Mouse (Mus musculus): ENCODE results near the gene Msto1. TPM values are rescaled to one million over a fixed set of nuclear protein-coding genes. Genes with fewer than 3 reads are reported as not detected.
"Not testable (repeated sequence)": the region's sequence is repeated elsewhere in the genome, so short reads cannot be mapped to it uniquely, and the experiment has no call there.

Gene Msto1
- total RNA-seq (2021) = 10 to 100 TPM; 14.1 to 15.7 TPM

DNA sequence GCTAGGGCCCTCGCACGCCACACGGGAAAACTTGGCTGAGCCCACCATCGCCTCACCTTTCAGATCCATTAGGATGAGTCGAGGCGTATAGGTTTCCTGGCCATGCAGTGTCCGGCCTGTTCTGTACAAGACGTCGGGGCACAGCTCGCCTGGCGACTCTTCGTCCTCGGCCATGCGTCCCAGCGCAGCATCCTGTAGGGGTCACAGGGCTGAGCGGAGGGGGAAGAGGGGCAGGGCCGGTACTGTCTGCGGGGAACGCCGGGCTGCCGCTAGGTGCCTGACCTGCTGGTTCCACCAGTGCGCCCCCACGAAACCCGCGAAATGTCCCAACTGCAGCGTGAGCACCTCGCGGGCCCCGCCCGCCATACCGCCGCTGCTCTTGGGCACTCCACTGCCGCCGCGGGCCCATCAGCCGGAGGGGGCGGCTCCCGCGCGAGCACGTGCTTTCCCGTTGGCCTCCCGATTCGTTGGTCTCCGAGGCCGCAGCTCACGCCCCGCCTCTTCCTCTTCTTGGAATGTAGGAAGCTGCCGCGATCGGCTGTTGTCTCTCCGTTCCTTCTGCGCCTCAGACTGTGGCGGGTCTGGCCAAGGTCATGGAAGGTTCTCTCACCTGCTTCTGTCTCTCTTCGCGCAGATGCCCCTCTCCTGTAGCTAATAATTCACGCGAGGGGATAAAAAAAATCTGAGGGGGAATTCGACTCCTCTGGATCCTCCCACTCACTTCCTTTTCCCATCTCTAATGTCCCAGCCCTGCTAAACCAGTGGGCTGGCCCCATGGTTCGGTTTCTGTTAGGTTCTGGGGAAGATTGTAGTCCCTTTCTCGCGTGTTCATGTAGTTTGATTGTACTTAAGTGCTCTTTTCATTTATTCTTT lies at the start of gene Msto1:
Gene Msto1 (minus strand): TSS at position 489 of the 873 bp plus-strand sequence.
- peak; percentile 89 to 91 for DNase-seq
- intact Hi-C loops (cut with DNase I) = loop anchor here (10.0 kb wide), 1 partner anchor 251 kb away; the partner anchor contains the start of genes Clk2 and Hcn3

DNA sequence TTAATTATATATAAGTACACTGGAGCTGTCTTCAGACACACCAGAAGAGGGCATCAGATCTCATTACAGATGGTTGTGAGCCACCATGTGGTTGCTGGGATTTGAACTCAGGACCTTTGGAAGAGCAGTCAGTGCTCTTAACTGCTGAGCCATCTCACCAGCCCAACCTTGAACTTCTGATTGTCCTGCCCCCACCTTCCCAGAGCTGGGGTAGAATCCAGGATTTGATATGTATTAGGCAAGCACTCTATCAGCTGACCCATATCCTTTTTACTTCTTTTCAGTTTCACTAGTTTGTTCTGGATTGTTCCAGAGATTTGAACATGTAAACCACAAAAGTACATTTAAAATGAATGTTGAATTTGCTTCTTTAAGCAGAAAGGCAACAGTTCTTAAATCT lies 49.4 kb upstream of the Msto1 start:
- DNase-seq; intact Hi-C loops (cut with DNase I): not testable (repeated sequence)

DNA sequence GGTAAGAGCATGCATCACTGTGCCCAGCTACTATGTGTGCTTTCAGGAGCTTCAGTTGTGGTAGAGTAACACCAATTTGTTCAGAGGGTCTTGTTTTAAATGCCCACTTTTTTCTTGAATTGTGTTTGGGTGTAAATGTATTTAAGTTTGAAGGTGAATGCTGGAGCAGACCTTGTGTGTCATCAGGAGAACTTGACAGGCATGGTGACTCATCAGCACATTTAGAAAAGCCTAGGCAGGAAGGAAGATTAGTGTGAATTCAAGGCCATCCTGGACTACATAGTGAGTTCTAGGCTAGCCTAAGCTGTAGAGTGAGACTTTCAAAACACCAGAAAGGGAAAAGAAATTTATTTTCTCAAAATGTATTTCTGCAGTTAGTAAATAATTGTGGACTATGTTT lies 39.9 kb upstream of the Msto1 start:
- intact Hi-C loops (cut with DNase I) = no loop called here
- no peak for DNase-seq

DNA sequence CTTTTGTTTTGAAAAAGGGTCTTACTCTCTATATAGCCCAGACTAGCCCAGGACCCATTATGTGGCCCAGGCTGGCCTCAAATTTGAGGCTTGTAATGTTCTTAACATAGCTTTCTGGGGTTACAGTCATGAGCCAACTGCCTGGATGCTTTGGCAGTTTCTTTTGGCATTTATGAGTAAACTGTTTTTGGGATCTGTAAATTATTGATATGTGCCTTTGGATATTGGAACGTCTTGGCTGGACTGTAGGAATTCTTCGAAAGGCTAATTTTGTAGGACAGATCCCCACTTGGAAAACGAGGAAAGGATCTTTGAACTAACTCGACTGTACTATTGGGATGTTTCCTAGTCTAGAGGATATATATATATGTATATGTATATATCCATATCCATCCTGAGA lies 39.4 kb upstream of the Msto1 start:
- intact Hi-C loops (cut with DNase I) = no loop called here
- DNase-seq = no peak

DNA sequence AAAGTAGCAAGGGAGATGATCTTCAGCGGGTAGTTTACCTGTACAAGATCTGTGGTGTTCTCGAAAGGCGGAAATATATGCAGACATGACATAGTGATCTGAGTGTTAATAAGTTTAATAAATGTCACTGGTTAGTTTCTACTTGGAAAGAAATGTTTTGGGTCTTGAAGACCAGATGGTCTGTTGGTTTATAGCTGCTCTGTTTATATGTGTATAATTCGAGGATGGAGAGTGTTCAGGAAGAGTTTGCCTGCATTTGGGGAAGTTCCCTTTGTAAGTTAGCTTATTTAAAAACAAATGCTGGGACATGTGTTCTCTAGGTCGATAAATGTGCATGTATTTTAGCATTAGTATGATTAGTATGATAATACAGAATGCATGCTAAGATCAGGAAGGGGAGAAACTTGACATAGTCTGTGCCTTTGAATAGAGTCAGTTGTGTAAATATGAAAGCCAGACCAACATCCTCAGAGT lies 37.6 kb upstream of the Msto1 start:
- no peak for DNase-seq
- intact Hi-C loops (cut with DNase I) = no loop called here

DNA sequence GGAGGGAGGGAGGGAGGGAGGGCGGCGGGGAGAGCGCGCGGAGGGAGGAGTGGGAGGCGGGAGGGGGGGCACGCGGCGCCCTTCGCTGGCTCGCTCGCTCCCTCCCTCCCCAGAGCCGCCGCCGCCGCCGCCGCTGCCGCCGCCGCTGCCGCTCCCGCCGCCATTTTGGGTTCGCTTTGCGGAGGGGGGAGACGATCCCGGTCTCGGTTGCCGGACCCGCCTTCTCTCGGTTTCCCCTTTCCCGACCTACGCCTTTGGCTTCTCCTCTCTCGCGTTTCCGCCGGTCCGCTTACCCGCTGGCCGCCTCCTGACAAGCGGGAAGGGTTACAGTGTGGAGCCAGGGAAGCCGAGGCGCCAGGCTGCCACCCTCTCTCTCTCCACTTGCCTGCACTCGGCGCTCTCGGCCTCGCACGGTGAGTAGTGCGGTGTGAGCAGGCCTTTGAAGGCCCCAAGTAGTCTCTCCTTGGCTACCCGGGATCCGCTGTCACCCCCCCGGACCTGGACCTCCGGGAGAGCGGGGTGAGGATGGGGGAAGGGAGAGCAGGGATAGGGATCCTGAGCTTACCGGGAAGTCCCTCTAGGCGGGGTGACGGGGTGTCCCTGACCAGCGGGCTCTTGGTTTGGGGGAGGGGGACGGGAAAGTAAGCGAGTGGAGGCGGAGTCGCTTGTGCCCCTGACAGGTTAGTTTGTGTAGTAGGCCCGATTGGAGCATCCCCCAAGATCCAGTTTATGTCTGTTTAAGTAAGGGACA lies 37.0 kb upstream of the Msto1 start, which contains the start of the genes Ash1l and Dap3:
Gene Ash1l (plus strand): TSS at position 47 of the 751 bp plus-strand sequence.
Gene Dap3 (minus strand): TSS at position 606 of the 751 bp plus-strand sequence.
- DNase-seq = peak; percentile 77 to 88
- intact Hi-C loops (cut with DNase I) = no loop called here

DNA sequence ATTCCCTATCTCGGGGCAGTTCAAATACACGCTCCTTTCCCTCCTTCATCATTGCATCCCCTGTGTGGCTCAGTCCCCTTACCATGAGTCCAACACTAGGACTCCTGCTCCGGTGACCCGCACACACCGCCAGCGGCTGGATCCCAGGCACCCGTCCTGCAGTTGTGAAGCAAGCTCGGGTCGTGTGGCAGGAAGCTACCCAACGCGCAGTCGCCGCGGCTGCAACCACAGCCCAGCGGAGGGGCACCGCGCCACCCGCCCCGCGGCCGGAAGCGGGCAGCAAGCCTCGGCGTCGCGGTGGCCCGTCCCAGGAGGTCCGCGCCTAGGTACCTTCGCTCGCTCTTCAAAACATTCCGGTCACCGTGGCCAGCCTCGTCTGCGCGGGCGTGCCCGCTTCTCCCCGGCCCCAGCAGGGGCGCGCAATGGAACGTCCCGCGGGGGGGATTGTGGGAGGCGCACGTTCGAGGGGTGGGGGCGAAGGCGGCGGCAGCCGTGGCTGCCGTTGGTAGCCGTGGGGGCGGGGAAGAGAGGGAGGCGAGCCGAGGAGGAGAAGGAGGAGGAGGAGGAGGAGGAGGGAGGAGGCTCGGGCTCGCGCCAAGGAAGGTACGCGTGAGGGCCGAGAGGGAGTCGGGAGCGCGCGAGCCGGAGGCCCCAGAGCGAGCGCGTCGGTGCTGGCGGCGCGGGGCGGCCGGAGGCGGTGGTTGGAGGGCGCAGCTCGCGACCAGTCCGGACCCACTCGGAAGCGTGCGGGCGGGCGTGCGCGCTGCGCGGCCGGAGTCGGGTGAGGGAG lies 36.2 kb upstream of the Msto1 start:
- intact Hi-C loops (cut with DNase I) = loop anchor here (10.0 kb wide), 1 partner anchor 215 kb away; the partner anchor contains the start of genes Clk2 and Hcn3
- DNase-seq = peak; percentile 86 to 91

DNA sequence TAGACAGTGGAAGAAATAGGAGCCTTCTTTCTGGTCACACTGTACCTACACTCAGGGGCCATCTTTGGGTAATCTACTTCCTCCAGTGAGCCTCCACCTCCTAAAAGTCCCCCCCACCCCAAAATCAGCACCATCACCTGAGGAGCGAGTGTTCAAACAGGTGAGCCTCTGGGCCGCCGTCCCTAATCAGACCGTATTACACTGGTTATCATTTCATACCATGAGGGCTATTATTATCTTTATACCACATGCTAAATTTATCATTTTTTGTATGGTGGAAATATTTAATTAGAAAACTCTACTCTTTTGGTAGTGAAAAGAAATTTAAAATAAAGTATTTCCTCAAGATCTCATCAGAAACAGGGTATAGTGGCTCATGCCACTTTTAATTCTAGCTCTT lies 30.3 kb upstream of the Msto1 start:
- intact Hi-C loops (cut with DNase I) = loop anchor here (5.0 to 10.0 kb wide), 2 partner anchors 48 to 221 kb away; partner anchors contain the start of genes Clk2 and Hcn3

DNA sequence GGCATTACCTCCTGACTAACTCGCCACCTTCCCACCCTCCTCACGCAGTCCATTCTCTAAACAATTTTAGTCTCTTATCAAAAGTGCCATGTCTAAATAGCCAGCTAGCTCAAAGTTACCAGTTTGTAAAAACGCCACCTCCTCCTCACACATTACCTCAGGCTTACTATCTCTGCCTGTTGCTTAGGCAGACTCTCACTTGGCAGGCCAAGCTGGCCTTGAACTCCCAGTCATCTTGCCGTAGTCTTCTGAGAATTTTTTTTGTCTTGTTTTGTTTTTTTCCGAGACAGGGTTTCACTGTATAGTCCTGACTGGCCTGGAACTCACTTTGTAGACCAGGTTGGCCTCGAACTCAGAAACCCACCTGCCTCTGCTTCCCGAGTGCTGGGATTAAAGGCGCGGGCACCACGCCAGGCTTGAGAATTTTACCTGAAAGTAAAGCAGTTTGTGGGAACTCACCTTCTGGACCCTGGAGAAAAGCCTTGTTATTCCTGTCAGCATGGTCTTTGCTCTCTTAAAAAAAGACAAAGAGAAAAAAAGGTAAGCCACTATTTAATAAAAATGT lies 28.6 kb upstream of the Msto1 start:
- intact Hi-C loops (cut with DNase I) = loop anchor here (5.0 to 10.0 kb wide), 2 partner anchors 50 to 222 kb away; partner anchors contain the start of genes Clk2 and Hcn3
- DNase-seq = no peak

More for the DNA sequence above, 30.3 kb upstream of the Msto1 start:
- DNase-seq = no peak

DNA sequence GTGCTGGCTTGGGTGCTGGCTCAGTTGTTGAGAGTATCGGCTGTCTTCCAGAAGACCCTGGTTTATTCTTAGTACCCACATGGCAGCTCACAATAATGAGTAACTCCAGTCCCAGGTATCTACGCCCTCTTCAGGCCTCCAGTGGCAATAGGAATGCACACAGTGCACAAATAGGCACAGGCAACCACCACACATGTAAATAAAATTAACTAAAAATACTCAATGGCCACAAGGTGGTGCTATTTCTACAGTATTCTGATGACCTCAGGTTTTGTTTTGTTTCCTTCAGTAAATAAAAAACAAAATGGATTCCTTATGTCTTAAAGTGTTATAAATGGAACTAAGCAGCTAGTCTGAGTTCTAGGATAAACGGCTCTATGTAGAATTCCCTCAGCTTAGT lies 25.9 kb upstream of the Msto1 start:
- no peak for DNase-seq
- intact Hi-C loops (cut with DNase I) = loop anchor here (2.0 to 10.0 kb wide), 3 partner anchors 53 to 225 kb away; partner anchors contain the start of genes Clk2 and Hcn3

DNA sequence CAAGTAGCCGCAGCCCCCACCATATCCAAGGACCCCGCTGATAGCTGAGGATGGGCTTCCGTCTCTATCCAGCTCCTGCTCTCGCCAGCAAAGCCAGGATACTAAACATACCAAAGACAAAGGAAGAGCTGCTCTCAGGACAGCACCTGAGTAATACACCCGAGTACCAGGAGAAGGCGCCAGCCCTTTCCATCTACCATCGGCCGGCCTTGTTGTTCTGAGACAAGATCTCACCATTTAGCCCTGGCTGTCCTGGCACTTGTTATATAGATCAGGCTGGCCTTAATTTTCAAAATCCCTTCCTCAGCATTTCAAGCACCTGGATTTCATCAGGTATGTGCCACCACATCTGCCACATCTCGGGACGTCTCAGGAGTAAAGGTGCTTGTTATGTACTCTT lies 25.3 kb upstream of the Msto1 start:
- intact Hi-C loops (cut with DNase I) = loop anchor here (2.0 kb wide), 1 partner anchor 92 kb away; no protein-coding TSS in a partner anchor

DNA sequence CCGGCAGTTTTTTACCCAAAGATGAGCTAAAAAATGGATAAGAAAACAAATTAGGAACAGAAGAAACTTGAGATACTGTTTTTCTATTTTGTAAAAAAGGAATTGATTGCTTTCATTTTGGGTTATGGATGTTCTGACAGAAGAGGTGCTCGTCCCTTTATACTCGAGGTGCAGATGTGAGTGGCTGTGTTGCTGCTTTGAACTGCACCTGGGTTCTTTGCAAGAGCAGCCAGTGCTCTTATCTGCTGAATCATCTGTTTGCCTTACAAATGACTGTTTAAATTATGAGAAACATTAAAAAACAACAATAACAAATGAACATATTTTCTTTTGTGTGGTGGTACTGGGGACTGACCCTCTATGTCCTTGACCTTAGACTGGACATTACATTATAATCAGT lies 15.7 kb upstream of the Msto1 start:
- no peak for DNase-seq
- intact Hi-C loops (cut with DNase I) = no loop called here

More for the DNA sequence above, 25.3 kb upstream of the Msto1 start:
- no peak for DNase-seq

DNA sequence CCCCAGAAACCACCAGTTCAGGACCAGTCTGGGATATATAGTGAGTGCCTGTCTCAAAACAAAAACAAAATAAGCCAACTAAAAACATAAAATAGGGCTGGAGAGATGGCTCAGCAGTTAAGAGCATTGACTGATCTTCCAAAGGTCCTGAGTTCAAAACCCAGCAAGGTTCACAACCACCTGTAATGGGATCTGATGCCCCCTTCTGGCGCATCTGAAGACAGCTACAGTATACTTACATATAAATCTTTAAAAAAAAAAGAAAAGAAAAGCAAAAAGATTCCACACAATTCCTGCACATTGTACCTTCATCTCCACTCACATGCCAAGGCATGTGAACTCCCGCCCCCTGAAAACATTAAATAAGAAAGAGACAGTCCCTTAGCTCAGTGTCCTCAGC lies 11.9 kb upstream of the Msto1 start:
- intact Hi-C loops (cut with DNase I) = no loop called here
- no peak for DNase-seq

DNA sequence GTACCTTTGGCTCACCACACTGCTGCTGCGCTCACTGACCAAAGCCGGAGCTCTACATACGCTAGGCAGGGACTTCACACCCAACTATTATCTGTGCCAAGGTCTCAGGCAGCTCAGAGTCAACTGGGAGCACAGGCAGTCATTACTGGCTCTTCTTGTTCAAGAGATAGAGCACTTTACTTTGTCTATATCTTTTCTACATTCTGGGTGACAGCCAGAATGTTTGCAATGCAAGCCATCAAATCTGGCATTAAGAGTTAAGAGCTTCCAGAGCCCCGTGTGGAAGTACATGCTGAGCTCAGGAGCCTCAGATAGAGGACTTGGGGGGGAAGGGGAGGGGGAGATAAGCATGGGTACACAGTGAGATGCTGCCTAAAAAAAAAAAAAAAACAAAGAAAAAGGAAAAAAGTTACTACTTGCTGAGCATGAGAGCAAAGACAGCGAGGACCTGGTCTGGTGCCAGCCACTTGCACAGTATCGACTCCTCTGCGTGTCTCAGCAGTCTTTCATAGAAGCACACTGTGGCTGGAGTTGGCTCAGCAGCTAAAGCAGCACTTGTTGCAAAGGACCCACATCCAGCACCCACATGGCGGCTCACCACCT lies 10.3 kb upstream of the Msto1 start:
- intact Hi-C loops (cut with DNase I) = no loop called here

DNA sequence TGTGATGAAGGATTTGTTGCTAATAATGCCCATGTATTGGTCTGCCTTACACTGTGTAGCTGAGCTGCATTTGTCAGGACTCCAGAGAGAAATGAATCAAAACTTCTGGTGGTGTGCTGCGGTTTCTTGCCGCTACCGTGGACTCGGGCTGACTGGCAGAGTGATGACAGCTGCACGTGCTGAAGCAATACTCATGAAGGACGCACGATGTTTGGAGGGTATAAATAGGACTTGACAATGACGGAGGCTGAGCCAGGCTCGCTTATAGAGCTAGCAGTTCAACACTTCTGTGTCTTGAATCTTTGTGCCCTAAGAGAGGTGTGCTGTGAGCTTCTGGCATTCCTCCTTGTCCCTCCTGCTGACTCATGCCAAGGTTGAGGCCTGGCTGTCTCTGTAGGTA lies 7.6 kb upstream of the Msto1 start:
- intact Hi-C loops (cut with DNase I) = no loop called here
- DNase-seq = no peak

More for the DNA sequence above, 10.3 kb upstream of the Msto1 start:
- peak; percentile 15 to 32 for DNase-seq

DNA sequence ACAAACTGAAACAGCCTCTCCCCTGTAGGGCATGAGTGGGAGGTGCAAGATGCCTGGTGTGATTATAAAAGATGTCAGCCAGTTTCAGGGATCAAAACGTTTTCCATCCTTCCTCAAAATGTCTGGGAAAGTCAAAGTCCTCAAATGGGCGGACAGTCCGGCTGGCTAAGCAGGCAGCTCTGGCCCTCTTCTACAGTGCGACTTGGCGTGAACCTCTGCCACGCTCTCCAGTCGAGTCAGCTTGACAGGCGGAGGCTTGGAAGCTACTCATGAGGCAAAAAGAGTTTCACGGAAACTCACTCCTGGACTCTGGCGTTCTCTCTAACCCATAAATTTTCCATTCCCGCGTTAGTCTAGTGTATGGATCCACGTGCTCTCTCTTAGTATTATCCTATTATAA lies 5.2 kb upstream of the Msto1 start:
- intact Hi-C loops (cut with DNase I) = loop anchor here (10.0 kb wide), 1 partner anchor 246 kb away; the partner anchor contains the start of genes Clk2 and Hcn3
- DNase-seq = no peak

DNA sequence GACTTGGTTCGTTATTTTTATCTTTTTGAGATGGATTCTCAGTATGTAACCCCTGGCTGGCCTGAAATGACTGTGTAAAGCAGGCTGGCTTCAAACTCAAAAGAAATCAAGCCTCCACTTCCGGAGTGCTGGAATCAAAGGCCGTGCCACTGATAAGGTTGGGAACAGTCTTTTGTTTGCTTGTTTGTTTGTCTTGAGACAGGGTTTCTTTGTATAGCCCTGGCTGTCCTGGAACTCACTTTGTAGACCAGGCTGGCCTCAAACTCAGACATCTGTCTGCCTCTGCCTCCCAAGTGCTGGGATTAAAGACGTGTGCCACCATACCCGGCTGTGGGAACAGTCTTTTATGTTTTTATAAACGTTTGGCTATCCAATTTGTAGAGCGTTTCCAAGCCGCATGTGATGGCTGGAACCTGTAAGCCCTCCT lies 598 bp upstream of the Msto1 start:
- peak in 1 of 2 experiments; percentile 13 for DNase-seq
- intact Hi-C loops (cut with DNase I) = loop anchor here (10.0 kb wide), 1 partner anchor 250 kb away; the partner anchor contains the start of genes Clk2 and Hcn3

DNA sequence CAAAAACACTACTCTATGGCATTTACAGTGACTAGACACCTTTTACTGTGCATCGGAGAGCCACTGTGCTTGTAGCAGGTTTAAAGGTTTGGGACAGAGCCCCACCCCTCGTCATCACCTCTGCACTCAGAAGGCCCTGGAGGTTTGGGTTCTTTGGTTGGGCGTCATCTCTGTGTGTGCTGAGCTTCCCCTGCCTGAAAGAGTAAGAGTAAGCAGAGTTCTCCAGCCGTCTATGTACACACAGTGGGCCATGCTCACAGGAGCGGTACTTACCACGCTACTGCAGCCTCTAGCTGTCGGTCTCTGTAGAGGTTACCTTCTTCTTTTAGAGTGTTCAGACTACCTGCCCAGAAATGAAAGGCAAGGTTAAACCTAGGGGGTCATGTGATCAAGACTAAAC lies 1.2 kb downstream of the Msto1 start:
- intact Hi-C loops (cut with DNase I) = loop anchor here (10.0 kb wide), 1 partner anchor 252 kb away; the partner anchor contains the start of genes Clk2 and Hcn3
- no peak for DNase-seq

All from heart, postnatal 36 days (tissue).